Mouse (Mus musculus) liver, embryonic 14.5 days (tissue): ENCODE data around the gene Mindy1. TPM values are rescaled to one million over a fixed set of nuclear protein-coding genes. Genes with fewer than 3 reads are reported as not detected.

Experiments used
- ATAC-seq: fragments of 200-750 bp; cut with Nextera tagmentation; 2 replicates; pipeline ENCODE4 v1.8.0; 2017; ENCODE audit warnings: moderate number of reproducible peaks, mild to moderate bottlenecking, moderate library complexity; ENCODE audit not compliant: insufficient read depth
- DNase-seq, 3 experiments: peaks; one replicate each; pipeline ENCODE4 v3.0.0-alpha.2; 2012 to 2013; ENCODE audit warnings: low read depth in 3 of 3, low spot score in 3 of 3
- H3K27ac ChIP-seq: fragments of 300-500 bp; sonication (generic); 2 replicates; pipeline ENCODE4 v1.5.1; 2014; ENCODE audit warnings: moderate library complexity, mild to moderate bottlenecking, control low read depth, inconsistent platforms
- H3K27me3 ChIP-seq: fragments of 300-500 bp; sonication (generic); 2 replicates; pipeline ENCODE4 v1.6.1; 2014; ENCODE audit warnings: mild to moderate bottlenecking, low read length, moderate library complexity; ENCODE audit not compliant: control insufficient read depth, insufficient read depth
- H3K36me3 ChIP-seq: fragments of 300-500 bp; sonication (generic); replicated peaks from 2 replicates; pipeline ENCODE4 v1.6.1; 2014; ENCODE audit warnings: low read depth; ENCODE audit not compliant: control insufficient read depth, insufficient read depth
- H3K4me1 ChIP-seq, 2 experiments: fragments of 200-500 bp in 1 of 2; fragments of 300-500 bp in 1 of 2; sonication (generic) in 1 of 2; replicated peaks; 2 replicates each; pipeline ENCODE4 v1.6.1; 2012 to 2014; ENCODE audit warnings: antibody characterized with exemption in 1 of 2, inconsistent platforms in 1 of 2, low read length in 1 of 2; ENCODE audit not compliant: control insufficient read depth in 2 of 2, insufficient read depth in 2 of 2
- H3K4me2 ChIP-seq: fragments of 300-500 bp; sonication (generic); 2 replicates; pipeline ENCODE4 v1.6.1; 2014; ENCODE audit warnings: low read depth, mild to moderate bottlenecking, control low read depth, moderate library complexity
- H3K4me3 ChIP-seq, 2 experiments: fragments of 200-500 bp in 1 of 2; fragments of 300-500 bp in 1 of 2; sonication (generic) in 1 of 2; 2 replicates each; pipeline ENCODE4 v1.5.1; 2012 to 2014; ENCODE audit warnings: low read depth in 2 of 2, low read length in 2 of 2, mild to moderate bottlenecking in 2 of 2, control low read depth in 1 of 2, inconsistent platforms in 1 of 2, moderate library complexity in 1 of 2; ENCODE audit not compliant: insufficient read depth in 1 of 2
- H3K9ac ChIP-seq: fragments of 300-500 bp; sonication (generic); replicated peaks from 2 replicates; pipeline ENCODE4 v1.6.1; 2014; ENCODE audit warnings: mild to moderate bottlenecking, control low read depth, moderate library complexity
- H3K9me3 ChIP-seq: fragments of 300-500 bp; sonication (generic); 2 replicates; pipeline ENCODE4 v1.6.1; 2016; ENCODE audit warnings: low read length, mixed read lengths; ENCODE audit not compliant: control insufficient read depth
- CTCF ChIP-seq: IDR thresholded peaks from 2 replicates; pipeline ENCODE4 v1.5.1; 2016; ENCODE audit warnings: antibody characterized with exemption, low read depth, control low read depth
- EP300 ChIP-seq: IDR thresholded peaks from 2 replicates; pipeline ENCODE4 v1.6.1; 2016; ENCODE audit warnings: antibody characterized with exemption, low read depth
- WGBS: fragments of 180-500 bp; shearing (Covaris S2); extraction: QIAGEN DNeasy Blood & Tissue Kit; methylation state at CpG from one replicate; pipeline ENCODE4 v1.1.7; 2014; ENCODE audit not compliant: insufficient replicate concordance; 5-methylcytosine and 5-hydroxymethylcytosine counted together
- polyA plus RNA-seq, 2 experiments: library from polyadenylated mRNA; depleted of rRNA in 1 of 2; stranded (reverse) in 1 of 2; unstranded in 1 of 2; fragments of >200 nt; fragmentation: Nextera tagmentation in 1 of 2; extraction: Ambion mirVana in 1 of 2; gene quantifications; 2 replicates each; pipeline versions ENCODE4 v1.2.1 to v1.2.3; 2012 to 2014

The Mindy1 gene
- polyA plus RNA-seq, 2 experiments, result 13.6 to 16.1 TPM

DNA sequence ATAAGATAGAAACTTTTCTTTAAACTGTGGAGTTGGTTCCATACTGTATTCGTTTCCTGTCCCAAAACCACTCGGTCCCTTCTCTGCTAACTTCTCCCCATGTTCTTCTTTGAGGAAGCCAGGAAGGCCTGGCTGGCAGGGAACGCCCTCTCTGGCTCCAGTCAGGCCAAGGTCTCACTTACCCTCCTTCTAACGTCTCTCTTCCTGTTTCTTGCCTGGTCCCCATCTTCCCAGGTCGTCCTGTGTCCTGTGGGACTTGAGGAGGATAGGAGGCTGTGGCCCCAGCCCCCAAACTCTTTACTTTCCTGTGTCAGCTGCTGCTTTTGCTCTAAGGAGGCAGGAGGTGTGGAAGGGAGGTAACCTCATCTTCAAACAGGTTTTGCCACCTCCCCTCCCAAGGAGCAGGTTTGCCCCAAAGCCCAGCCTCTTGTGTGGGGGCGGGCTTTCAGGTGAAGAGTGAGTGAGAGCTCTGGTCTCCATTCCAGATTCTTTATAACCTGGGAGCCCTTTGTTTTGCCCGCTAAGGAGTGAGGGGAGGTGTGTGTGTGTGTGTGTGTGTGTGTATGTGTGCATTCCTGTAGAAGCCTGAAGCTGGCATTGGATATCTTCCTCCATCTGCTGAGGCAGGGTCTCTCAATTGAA, 30.2 kb upstream of the Mindy1 start, which contains the start of gene Bnipl:
Bnipl (minus strand) TSS at position 411 of the 642 bp plus-strand sequence.
- H3K27me3 ChIP-seq, result no peaks in the 10 kb centered on the region
- H3K9me3 ChIP-seq, result no peaks in the 10 kb centered on the region
- no peak within 1 kb of the TSS for H3K4me2 ChIP-seq
- peaks cover 3% of the 10 kb centered on the region; the same call in 1 of the 2 replicates for H3K36me3 ChIP-seq
- WGBS, result 43% methylated on average over 7 of the region's 7 CpGs
- H3K4me1 ChIP-seq, result peaks cover 0 to 6% of the 10 kb centered on the region in 2 experiments; a peak in 3 of 4 replicates
- DNase-seq, result no peak
- no peak within 1 kb of the TSS for H3K9ac ChIP-seq
- TF ChIP-seq EP300 (no peak), CTCF (no peak)
- no peak within 1 kb of the TSS for H3K4me3 ChIP-seq
- H3K27ac ChIP-seq, result no peak within 1 kb of the TSS
- ATAC-seq, result no peak

DNA sequence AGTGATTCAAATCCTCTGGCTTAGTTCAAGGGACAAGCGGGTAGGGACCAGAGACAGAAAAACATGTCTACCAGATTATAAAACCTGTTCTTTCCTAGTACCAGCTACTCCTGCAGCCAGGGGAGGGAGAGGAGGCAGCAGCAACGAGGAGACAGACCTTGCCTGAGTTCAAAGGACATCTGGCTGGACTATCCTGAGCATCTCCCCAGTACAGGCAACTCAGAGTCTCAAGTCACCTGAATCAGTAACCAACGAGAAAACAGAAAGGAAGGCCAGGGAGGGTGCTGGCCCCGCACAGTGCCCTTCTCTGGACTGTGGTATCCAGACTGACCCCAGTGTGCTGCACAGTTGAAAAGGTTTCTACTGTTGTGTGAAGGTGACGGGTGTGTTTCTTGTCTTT, 24.2 kb upstream of the Mindy1 start:
- TF ChIP-seq CTCF, result no peak
- no peak for TF ChIP-seq EP300
- Histone ChIP-seq H3K36me3 (peaks cover 15% of the 10 kb centered on the region), H3K4me1 (no peaks in the 10 kb centered on the region), H3K27ac (no peak overlapping the region), H3K4me2 (no peak overlapping the region), H3K9me3 (no peaks in the 10 kb centered on the region), H3K9ac (no peak overlapping the region), H3K4me3 (no peak overlapping the region), H3K27me3 (no peaks in the 10 kb centered on the region)
- ATAC-seq (no peak), DNase-seq (no peak)
- 68% methylated on average over 5 of the region's 5 CpGs for WGBS

GRCm38 (mm10) chr3:95261975-95262374, 19.2 kb upstream of the Mindy1 start:
- Histone ChIP-seq H3K27me3 (no peaks in the 10 kb centered on the region), H3K9ac (no peak overlapping the region), H3K9me3 (no peaks in the 10 kb centered on the region), H3K4me3 (no peak overlapping the region), H3K27ac (no peak overlapping the region), H3K36me3 (peaks cover 14% of the 10 kb centered on the region), H3K4me1 (no peaks in the 10 kb centered on the region; a peak in 1 of 4 replicates), H3K4me2 (no peak overlapping the region)
- ATAC-seq, result no peak
- no peak for DNase-seq
- 78% methylated on average over 4 of the region's 4 CpGs for WGBS
- TF ChIP-seq EP300 (no peak), CTCF (no peak)

DNA sequence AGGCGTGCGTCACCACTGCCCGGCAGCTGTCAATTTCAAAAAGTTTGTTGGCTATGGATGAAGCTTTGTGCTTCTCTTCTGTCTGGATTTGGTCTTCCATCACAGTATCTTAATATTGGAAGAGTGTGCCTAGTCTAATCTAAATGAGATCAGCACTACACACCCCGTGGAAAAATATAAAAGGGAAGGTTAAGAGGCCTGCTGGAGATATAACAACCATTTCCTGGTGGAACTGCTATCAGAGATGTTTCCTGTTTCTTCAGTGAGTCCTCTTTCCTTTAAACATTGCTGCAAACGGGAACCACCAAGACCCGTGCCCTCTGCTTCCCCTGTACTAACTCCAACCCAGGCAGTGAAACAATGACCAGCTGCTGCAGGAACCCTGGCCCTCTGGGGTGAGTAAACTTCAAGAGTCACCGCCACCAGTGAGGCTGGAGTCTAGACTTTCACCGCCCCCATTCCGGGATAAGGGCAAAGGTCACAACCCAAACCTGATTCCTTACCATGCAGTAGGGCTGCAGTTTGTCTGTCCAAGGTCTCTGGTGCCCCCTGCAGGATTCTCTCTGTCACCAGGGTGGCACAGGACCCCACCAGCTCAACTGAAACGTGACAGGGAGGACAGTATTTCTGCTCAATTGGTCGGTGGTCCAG, 17.9 kb upstream of the Mindy1 start:
- Histone ChIP-seq H3K27ac (no peak overlapping the region), H3K4me1 (no peaks in the 10 kb centered on the region; a peak in 1 of 4 replicates), H3K9ac (no peak overlapping the region), H3K36me3 (peaks cover 8% of the 10 kb centered on the region), H3K4me2 (peak overlapping the region; percentile 13; the same call in 1 of the 2 replicates), H3K4me3 (no peak overlapping the region), H3K9me3 (no peaks in the 10 kb centered on the region), H3K27me3 (no peaks in the 10 kb centered on the region)
- peak; percentile 47 to 57 (median 57) for DNase-seq
- TF ChIP-seq EP300 (no peak), CTCF (peak; percentile 91)
- peak; percentile 78 for ATAC-seq
- 34% methylated on average over 11 of the region's 11 CpGs for WGBS

GRCm38 (mm10) chr3:95264724-95265123, 16.4 kb upstream of the Mindy1 start:
- no peaks in the 10 kb centered on the region for H3K9me3 ChIP-seq
- H3K4me3 ChIP-seq, result no peak overlapping the region
- 70% methylated on average over 1 of the region's 1 CpGs for WGBS
- H3K27ac ChIP-seq, result no peak overlapping the region
- H3K4me2 ChIP-seq, result no peak overlapping the region
- no peak for ATAC-seq
- no peak for DNase-seq
- no peaks in the 10 kb centered on the region; a peak in 1 of 4 replicates for H3K4me1 ChIP-seq
- peaks cover 3% of the 10 kb centered on the region for H3K36me3 ChIP-seq
- no peak overlapping the region for H3K9ac ChIP-seq
- no peak for TF ChIP-seq EP300
- no peak for TF ChIP-seq CTCF
- no peaks in the 10 kb centered on the region for H3K27me3 ChIP-seq
